Mouse (Mus musculus): Measurements from ENCODE around the gene Tnip2. TPM values are rescaled to one million over a fixed set of nuclear protein-coding genes. Genes with fewer than 3 reads are reported as not detected.

Gene Tnip2
- total RNA-seq, 1 experiment = 17.0 TPM

DNA sequence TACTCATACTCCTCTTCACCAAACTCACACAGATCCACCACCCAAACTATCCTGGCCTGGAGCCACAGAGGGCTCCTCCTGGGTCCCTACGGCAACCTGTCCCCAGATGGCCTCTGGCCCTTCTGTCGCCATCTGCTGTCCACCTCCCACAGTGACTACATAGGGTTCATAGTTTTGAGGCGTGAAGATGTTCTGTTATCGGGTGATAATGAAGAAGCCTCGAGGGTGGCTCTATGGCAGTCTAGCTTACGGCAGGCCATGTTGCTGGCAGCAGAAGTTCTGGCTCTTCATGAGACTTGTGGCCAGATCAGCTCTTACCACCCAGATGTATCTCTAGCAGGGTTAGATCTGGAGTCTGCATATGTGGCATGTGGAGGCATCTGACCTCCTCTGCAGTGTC, 11.0 kb downstream of the Tnip2 start:
- H3K4me1 ChIP-seq (ENCODE audit: control insufficient read depth in 2 of 2, insufficient read depth in 2 of 2, low read length in 2 of 2, poor library complexity in 1 of 2) = peaks cover 0 to 2% of the 10 kb centered on the region in 2 experiments; a peak in 1 of 4 replicates
- in situ Hi-C loops (cut with MboI; ENCODE audit: low sequenced_read_pairs in 2 of 2, unreplicated experiment in 2 of 2) = no loop called here
- no peak for TF ChIP-seq ZC3H11A (IDR thresholded peaks at IDR 0.05; ENCODE audit: borderline replicate concordance, low read depth, low read length)
- no peak for TF ChIP-seq HCFC1 (IDR thresholded peaks at IDR 0.05; ENCODE audit: borderline replicate concordance, insufficient read depth, low read length)
- no peak for TF ChIP-seq ZNF384 (IDR thresholded peaks at IDR 0.05; ENCODE audit: low read depth, low read length)
- TF ChIP-seq MAFK (IDR thresholded peaks at IDR 0.05; ENCODE audit: insufficient read depth, low read depth, low read length) = no peak
- TF ChIP-seq CHD2 (IDR thresholded peaks at IDR 0.05; ENCODE audit: low read depth, low read length) = no peak

DNA sequence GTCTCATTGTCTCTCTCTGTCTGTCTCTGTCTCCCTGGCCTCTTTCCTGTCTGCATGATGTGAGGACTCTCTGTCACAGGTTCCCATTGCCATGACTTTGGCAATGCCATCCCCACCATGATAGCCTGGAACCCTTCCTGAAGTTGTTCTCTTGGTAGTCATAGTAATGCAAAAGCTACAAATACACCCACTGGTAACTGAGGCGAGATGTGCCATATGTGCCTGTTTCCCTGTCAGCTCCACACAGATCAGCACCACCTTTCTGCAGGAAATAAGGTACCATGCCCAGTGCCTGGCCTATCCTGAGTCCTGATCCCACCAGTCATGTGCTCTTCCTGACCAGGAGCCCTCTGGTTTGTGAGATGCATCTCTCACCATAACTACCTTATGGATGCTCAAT, 11.4 kb downstream of the Tnip2 start:
- TF ChIP-seq CHD2 (IDR thresholded peaks at IDR 0.05; ENCODE audit: low read depth, low read length) (no peak), HCFC1 (IDR thresholded peaks at IDR 0.05; ENCODE audit: borderline replicate concordance, insufficient read depth, low read length) (no peak), MAFK (IDR thresholded peaks at IDR 0.05; ENCODE audit: insufficient read depth, low read depth, low read length) (no peak), ZNF384 (IDR thresholded peaks at IDR 0.05; ENCODE audit: low read depth, low read length) (no peak), ZC3H11A (IDR thresholded peaks at IDR 0.05; ENCODE audit: borderline replicate concordance, low read depth, low read length) (no peak)
- peaks cover 0 to 2% of the 10 kb centered on the region in 2 experiments; a peak in 1 of 4 replicates for H3K4me1 ChIP-seq (ENCODE audit: control insufficient read depth in 2 of 2, insufficient read depth in 2 of 2, low read length in 2 of 2, poor library complexity in 1 of 2)
- in situ Hi-C loops (cut with MboI; ENCODE audit: low sequenced_read_pairs in 2 of 2, unreplicated experiment in 2 of 2) = no loop called here

More for the DNA sequence above, 11.0 kb downstream of the Tnip2 start:
- Histone ChIP-seq H3K36me3 (ENCODE audit: control insufficient read depth, insufficient read depth, low read length, poor library complexity, severe bottlenecking) (no peaks in the 10 kb centered on the region), H3K27ac (ENCODE audit: insufficient read depth, low read depth, low read length, poor library complexity, severe bottlenecking) (no peak overlapping the region), H3K4me3 (ENCODE audit: insufficient read depth in 1 of 2, low read depth in 1 of 2, low read length in 2 of 2, poor library complexity in 1 of 2, severe bottlenecking in 1 of 2) (no peak overlapping the region), H3K9me3 (ENCODE audit: control insufficient read depth, insufficient read depth, low read depth, low read length) (no peaks in the 10 kb centered on the region), H3K9ac (ENCODE audit: insufficient read depth, low read depth, low read length, poor library complexity, severe bottlenecking) (no peak overlapping the region)
- DNase-seq (ENCODE audit: low read depth, low spot score) = no peak

DNA sequence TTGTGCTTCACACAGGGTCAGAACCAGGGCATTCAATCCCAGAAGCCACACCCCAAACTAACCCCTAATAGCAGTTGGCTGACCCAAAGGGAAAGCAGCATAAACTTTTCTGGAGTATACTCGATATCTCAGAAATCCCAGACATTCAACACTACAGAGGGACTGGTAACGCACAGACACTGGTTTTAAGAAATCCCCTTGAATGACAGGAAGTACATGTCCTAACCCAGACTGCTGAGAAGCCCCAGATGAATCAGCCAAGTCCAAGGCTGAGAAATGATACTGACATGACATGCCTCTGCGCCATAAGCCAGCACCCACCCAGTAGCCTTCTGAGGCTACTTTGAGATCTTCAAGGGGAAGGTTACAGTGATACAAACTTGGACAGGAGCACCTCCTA, 12.2 kb downstream of the Tnip2 start:
- Histone ChIP-seq H3K4me3 (ENCODE audit: insufficient read depth in 1 of 2, low read depth in 1 of 2, low read length in 2 of 2, poor library complexity in 1 of 2, severe bottlenecking in 1 of 2) (no peak overlapping the region), H3K9me3 (ENCODE audit: control insufficient read depth, insufficient read depth, low read depth, low read length) (no peaks in the 10 kb centered on the region), H3K4me1 (ENCODE audit: control insufficient read depth in 2 of 2, insufficient read depth in 2 of 2, low read length in 2 of 2, poor library complexity in 1 of 2) (peaks cover 0 to 2% of the 10 kb centered on the region in 2 experiments; a peak in 1 of 4 replicates), H3K9ac (ENCODE audit: insufficient read depth, low read depth, low read length, poor library complexity, severe bottlenecking) (no peak overlapping the region), H3K27ac (ENCODE audit: insufficient read depth, low read depth, low read length, poor library complexity, severe bottlenecking) (no peak overlapping the region), H3K36me3 (ENCODE audit: control insufficient read depth, insufficient read depth, low read length, poor library complexity, severe bottlenecking) (no peaks in the 10 kb centered on the region; the same call in 1 of the 2 replicates)
- in situ Hi-C loops (cut with MboI; ENCODE audit: low sequenced_read_pairs in 2 of 2, unreplicated experiment in 2 of 2) = no loop called here
- TF ChIP-seq HCFC1 (IDR thresholded peaks at IDR 0.05; ENCODE audit: borderline replicate concordance, insufficient read depth, low read length) (no peak), MAFK (IDR thresholded peaks at IDR 0.05; ENCODE audit: insufficient read depth, low read depth, low read length) (no peak), ZNF384 (IDR thresholded peaks at IDR 0.05; ENCODE audit: low read depth, low read length) (no peak), ZC3H11A (IDR thresholded peaks at IDR 0.05; ENCODE audit: borderline replicate concordance, low read depth, low read length) (no peak), CHD2 (IDR thresholded peaks at IDR 0.05; ENCODE audit: low read depth, low read length) (no peak)
- DNase-seq (ENCODE audit: low read depth, low spot score) = no peak

More for the DNA sequence above, 11.4 kb downstream of the Tnip2 start:
- no peaks in the 10 kb centered on the region for H3K36me3 ChIP-seq (ENCODE audit: control insufficient read depth, insufficient read depth, low read length, poor library complexity, severe bottlenecking)
- H3K4me3 ChIP-seq (ENCODE audit: insufficient read depth in 1 of 2, low read depth in 1 of 2, low read length in 2 of 2, poor library complexity in 1 of 2, severe bottlenecking in 1 of 2) = no peak overlapping the region
- H3K9me3 ChIP-seq (ENCODE audit: control insufficient read depth, insufficient read depth, low read depth, low read length) = no peaks in the 10 kb centered on the region
- no peak overlapping the region for H3K27ac ChIP-seq (ENCODE audit: insufficient read depth, low read depth, low read length, poor library complexity, severe bottlenecking)
- no peak overlapping the region for H3K9ac ChIP-seq (ENCODE audit: insufficient read depth, low read depth, low read length, poor library complexity, severe bottlenecking)
- DNase-seq (ENCODE audit: low read depth, low spot score) = no peak

DNA sequence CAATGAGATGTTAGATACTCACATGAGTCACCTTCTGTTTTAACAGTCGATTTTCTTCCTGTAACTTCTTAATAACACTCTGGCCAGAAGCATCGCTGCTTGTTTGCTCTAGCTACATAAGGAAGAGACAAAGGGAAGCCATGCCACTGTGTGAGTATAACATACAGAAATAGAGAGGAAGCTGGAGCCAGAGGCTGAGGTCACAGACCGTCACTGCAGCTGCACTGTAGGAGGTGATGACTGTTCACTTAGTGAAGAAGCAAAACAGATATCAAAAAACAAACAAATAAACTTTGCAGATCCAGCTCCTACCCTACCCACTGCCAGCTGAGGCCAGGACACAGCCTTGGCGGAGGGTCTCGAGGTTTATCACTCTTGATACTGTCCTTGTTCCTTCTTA, 12.9 kb downstream of the Tnip2 start:
- in situ Hi-C loops (cut with MboI; ENCODE audit: low sequenced_read_pairs in 2 of 2, unreplicated experiment in 2 of 2) = no loop called here
- H3K27ac ChIP-seq (ENCODE audit: insufficient read depth, low read depth, low read length, poor library complexity, severe bottlenecking) = no peak overlapping the region
- H3K4me1 ChIP-seq (ENCODE audit: control insufficient read depth in 2 of 2, insufficient read depth in 2 of 2, low read length in 2 of 2, poor library complexity in 1 of 2) = peaks cover 0 to 2% of the 10 kb centered on the region in 2 experiments; a peak in 1 of 4 replicates
- no peak for TF ChIP-seq CHD2 (IDR thresholded peaks at IDR 0.05; ENCODE audit: low read depth, low read length)
- TF ChIP-seq MAFK (IDR thresholded peaks at IDR 0.05; ENCODE audit: insufficient read depth, low read depth, low read length) = no peak
- no peak for TF ChIP-seq ZNF384 (IDR thresholded peaks at IDR 0.05; ENCODE audit: low read depth, low read length)
- TF ChIP-seq HCFC1 (IDR thresholded peaks at IDR 0.05; ENCODE audit: borderline replicate concordance, insufficient read depth, low read length) = no peak
- no peak for TF ChIP-seq ZC3H11A (IDR thresholded peaks at IDR 0.05; ENCODE audit: borderline replicate concordance, low read depth, low read length)
- no peak overlapping the region for H3K9ac ChIP-seq (ENCODE audit: insufficient read depth, low read depth, low read length, poor library complexity, severe bottlenecking)
- no peaks in the 10 kb centered on the region for H3K9me3 ChIP-seq (ENCODE audit: control insufficient read depth, insufficient read depth, low read depth, low read length)
- no peak overlapping the region for H3K4me3 ChIP-seq (ENCODE audit: insufficient read depth in 1 of 2, low read depth in 1 of 2, low read length in 2 of 2, poor library complexity in 1 of 2, severe bottlenecking in 1 of 2)
- H3K36me3 ChIP-seq (ENCODE audit: control insufficient read depth, insufficient read depth, low read length, poor library complexity, severe bottlenecking) = no peaks in the 10 kb centered on the region; the same call in 1 of the 2 replicates
- no peak for DNase-seq (ENCODE audit: low read depth, low spot score)

All from ES-E14 (cell line).